Mouse (Mus musculus): ENCODE data around the gene Hcfc2.

Gene Hcfc2

GRCm38 (mm10) chr10:82699296-82699941 lies 3.5 kb downstream of the Hcfc2 start:
- peak in 1 of 2 experiments; percentile 56 for DNase-seq (ENCODE audit: low spot score in 2 of 2)

GRCm38 (mm10) chr10:82741354-82741753 lies 45.4 kb downstream of the Hcfc2 start:
- DNase-seq (ENCODE audit: low spot score in 2 of 2): no peak

- no peak for DNase-seq (ENCODE audit: low spot score in 2 of 2)
These were observed 45.9 kb downstream of the Hcfc2 start for GRCm38 (mm10) chr10:82741876-82742275.

DNA sequence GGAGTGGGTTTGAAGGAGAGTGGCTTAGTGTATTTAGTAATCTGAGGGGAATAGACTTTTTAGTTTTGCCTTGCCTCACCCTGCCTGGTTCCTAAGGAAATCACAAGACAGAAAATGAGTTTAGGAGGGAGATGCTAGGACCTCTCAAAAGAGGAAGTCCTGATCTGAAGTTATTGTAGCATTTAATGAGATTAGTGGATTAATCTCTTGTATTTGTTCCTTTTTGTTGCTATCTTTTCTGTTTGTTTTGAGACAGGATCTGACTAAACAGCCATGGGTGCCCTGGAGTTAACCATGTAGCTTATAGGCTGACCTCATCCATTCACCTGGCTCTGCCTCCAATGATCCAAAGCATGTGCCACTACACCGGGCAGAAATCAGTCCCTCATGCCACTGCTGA lies 46.6 kb downstream of the Hcfc2 start:
- no peak for DNase-seq (ENCODE audit: low spot score in 2 of 2)

GRCm38 (mm10) chr10:82744296-82744695 lies 48.3 kb downstream of the Hcfc2 start:
- no peak for DNase-seq (ENCODE audit: low spot score in 2 of 2)

- DNase-seq (ENCODE audit: low spot score in 2 of 2): no peak
These were observed 49.3 kb downstream of the Hcfc2 start for GRCm38 (mm10) chr10:82745301-82745700.

GRCm38 (mm10) chr10:82746988-82747850 lies 51.3 kb downstream of the Hcfc2 start:
- no peak for DNase-seq (ENCODE audit: low spot score in 2 of 2)

- DNase-seq (ENCODE audit: low spot score in 2 of 2): no peak
These were observed 54.8 kb downstream of the Hcfc2 start for GRCm38 (mm10) chr10:82750778-82751177.

DNA sequence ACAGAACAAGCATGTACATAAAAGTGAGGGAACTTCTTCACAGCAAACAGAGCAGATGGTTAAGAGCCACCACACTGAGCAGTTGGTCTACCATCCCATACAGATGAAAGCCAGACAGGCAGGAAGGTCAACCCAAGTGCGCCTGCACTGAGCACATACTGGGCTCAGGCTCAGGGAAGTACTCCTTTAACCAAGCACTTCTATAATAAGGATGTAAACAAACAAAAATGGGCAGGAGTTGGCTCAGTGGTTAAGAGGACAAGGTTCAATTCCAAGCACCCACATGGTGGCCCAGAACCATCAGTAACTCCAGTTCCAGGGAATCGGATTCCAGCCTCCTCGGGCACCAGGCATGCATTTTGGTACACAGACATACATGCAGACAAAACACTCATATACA lies 57.0 kb downstream of the Hcfc2 start:
- DNase-seq (ENCODE audit: low spot score in 2 of 2): no peak

DNA sequence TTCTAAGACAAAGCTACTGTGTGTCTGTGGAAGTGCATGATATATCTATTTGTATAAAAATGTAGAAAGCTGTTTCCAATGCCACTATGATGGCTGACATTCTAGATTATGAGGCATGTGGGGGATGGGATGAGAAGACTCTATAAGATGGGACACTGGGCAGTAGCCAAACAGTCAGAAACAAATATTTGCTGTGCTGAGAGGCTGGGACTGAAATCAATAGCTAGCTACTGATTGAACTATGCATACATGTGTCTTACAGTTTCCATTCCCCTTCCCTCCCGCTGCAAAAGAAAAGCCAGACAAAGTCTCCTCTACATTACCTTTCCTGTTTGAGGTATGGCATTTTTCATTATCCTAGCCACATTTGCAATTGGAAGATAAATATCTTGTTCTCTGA lies 58.7 kb downstream of the Hcfc2 start:
- no peak for DNase-seq (ENCODE audit: low spot score in 2 of 2)

DNA sequence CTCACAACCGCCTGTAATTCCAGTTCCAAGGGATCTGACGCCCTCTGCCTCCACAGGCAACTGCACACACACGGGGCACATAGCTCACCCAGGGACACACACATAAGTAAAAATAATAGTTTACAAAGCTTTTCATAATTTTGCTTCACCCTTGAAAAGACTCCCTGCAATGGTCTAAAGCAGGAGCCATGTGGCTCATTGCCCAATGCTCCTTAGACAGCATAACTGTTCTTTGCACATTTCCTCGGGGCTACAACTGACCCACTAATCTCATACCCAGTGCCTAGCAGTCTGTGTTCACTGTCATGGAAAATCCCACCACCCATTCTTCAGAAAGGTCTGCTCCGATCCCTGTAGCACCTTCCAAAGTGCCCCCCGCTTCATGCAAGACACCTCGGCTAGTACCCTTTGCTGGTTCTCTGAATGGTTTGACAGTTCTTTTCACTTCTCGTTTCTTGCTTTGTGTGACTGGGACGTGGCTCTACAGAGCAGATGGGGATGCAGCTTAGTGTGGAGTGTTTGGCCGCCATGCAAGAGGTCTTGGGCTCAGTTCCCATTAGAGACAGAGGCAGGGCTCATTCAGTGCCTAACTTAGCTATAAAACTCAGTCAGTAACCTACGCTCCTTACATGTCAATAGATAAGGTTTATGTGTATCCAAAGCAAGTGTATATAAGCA lies 59.4 kb downstream of the Hcfc2 start:
- no peak for DNase-seq (ENCODE audit: low spot score in 2 of 2)

DNA sequence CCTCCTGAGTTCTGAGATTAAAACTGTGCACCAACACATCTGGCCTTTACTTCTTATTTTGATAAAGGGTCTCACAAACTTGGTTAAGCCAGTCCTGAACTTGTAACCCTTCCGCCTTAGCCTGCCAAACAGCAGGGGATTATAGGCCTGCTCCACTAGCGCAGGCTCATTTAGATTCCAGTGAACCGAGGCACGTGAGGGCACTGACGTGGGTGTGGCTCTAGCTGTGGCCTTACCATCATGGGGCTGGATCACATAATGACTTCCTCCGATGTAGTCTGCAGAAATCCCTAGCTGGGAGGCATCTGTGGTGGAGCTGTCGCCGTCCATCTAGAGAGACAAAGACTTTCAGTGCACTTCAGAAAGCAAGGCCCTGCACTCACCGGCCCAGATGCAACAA lies 60.5 kb downstream of the Hcfc2 start:
- DNase-seq (ENCODE audit: low spot score in 2 of 2): no peak

- no peak for DNase-seq (ENCODE audit: low spot score in 2 of 2)
These were observed 61.4 kb downstream of the Hcfc2 start for GRCm38 (mm10) chr10:82757341-82757740.

- DNase-seq (ENCODE audit: low spot score in 2 of 2): no peak
These were observed 62.4 kb downstream of the Hcfc2 start for GRCm38 (mm10) chr10:82758368-82758767.

DNA sequence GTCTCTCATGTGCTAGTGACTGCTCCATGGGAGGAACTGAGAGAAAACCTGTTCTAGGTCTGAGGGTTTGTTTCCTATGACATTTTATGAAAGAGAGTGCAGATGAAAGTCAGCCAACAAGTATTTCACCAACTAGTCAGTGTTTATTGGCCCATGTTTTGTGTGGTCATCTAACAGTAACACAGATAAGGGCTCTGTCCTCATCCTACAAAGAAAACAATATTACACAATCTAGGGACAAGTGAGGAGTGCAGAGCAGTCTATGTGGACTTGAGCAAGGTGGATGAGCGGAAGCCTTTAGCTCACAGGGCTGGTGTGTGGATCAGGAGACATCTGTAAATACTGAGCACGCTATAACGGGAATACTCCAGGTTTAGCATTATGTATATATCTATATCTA lies 62.9 kb downstream of the Hcfc2 start:
- DNase-seq (ENCODE audit: low spot score in 2 of 2): no peak

GRCm38 (mm10) chr10:82759706-82760105 lies 63.7 kb downstream of the Hcfc2 start:
- DNase-seq (ENCODE audit: low spot score in 2 of 2): no peak

GRCm38 (mm10) chr10:82761037-82761811 lies 65.3 kb downstream of the Hcfc2 start:
- DNase-seq (ENCODE audit: low spot score in 2 of 2): no peak

DNA sequence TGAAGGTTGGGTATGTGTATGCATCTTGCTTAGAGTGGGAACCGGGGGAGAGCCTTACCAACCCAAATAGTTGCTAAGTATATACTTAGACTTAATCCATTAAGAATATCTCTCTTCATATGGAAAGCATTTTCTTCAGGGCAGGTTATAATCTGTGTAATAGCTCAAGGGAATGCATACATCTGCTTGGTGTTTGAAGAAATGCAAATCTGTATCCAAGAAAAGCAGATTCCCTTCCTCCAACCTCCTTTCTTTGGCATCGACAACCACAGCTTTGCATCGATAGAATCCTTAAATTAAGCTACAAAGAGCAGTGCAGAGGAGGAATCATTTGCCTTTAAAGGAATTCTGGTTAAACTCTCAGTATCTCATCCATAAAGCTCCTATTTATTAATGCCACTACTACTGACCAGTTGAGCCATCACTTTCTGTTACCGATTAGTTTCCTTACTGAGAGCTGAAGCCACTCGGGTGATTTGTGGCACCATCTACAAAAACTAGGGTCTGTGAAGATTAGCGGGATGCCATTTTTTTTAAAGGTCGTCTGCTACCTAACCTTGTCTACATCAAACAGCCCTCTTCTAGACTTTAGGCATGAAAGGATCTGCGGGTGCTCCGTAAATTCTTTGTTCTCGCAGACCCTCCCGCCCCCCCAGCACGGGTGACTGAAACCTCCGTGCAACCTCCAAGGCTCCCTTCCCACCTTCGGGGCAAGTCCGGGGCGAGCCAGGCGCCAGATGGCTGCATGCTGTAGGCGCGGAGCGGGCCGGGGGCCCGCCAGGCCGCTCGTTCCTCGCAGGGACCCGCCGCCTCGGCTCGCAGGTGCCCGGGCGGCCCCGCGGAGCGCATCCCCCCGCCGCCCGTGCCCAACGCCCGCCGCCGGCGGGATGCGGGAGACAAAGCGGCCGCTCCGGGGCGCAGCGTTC lies 67.1 kb downstream of the Hcfc2 start:
- DNase-seq (ENCODE audit: low spot score in 2 of 2): peak; percentile 60 to 61

DNA sequence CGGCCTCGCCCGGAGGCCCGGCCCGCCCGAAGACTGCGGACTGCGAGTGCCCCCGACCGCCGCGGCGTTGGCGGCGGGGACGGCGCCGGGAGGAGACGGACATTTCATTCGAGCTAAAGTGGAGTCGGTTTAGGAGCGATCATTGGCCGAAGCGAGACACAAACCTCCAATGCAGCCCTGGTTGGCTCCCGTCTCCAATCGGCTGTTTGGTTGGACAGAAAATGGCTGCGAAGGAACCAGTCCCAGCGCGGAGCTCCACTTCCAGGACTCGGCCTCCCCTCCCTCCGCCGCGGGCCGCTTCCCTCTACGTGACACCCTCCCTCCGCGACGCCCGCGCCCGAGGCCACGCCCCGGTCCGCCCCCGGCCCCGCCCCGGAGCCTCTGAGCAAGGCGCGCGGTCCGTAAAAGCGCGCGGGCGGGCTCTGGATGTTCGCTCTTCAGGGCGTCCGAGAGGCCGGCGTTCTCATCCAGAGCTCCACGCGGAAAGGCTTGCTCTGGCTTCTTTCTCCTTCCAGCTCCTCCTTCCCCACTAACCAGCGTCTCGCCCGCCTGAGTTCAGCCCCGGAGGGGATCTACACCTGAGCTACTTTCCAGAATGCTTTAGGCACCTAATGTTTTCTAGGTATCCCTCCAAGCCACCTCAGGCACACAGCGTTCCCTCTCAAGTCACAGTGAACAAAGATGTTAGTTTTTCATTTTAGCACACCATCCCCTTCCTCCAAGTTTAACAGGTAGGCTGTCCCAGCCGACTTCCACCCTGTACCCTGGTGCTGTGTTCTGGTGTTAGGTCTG lies 68.1 kb downstream of the Hcfc2 start, which contains the start of gene Nfyb:
Nfyb (minus strand) TSS at position 305 of the 792 bp plus-strand sequence.
- DNase-seq (ENCODE audit: low spot score in 2 of 2): peak; percentile 95 to 98

DNA sequence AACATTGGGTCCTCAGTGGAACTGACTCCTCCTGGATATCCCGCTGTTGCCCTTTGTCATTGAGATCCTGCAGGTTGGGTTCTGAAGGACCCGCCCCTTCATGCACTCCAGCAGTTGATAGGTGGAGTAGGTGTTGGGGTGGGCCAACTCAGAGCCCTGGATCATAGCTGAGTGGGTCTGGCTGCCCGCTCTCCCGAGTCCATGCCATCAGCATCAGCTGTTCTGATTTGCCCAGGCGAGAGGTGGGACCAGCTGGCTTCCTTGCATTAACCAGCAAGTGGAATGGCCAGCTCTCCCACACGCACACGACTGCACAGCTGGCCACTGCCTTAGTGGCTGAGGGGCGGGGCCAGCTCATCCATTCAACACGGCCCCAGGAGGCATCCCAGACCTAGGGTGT lies 72.9 kb downstream of the Hcfc2 start:
- no peak for DNase-seq (ENCODE audit: low spot score in 2 of 2)
